Mouse (Mus musculus): ENCODE data around the gene Tmem74b.

The Tmem74b gene

GRCm38 (mm10) chr2:151701231-151702145 is at the start of gene Tmem74b:
Gene Tmem74b, plus strand, starts transcription at chr2:151702008.
- DNase-seq (ENCODE audit: low read depth, low spot score), result no peak

- no peak for DNase-seq (ENCODE audit: low read depth, low spot score)
These were observed 49.8 kb upstream of the Tmem74b start for GRCm38 (mm10) chr2:151652053-151652452.

GRCm38 (mm10) chr2:151668433-151668832 is 33.4 kb upstream of the Tmem74b start, which contains the start of gene Rad21l:
Gene Rad21l, minus strand, starts transcription at chr2:151668533.
- DNase-seq (ENCODE audit: low read depth, low spot score), result no peak

- no peak for DNase-seq (ENCODE audit: low read depth, low spot score)
These were observed 31.5 kb upstream of the Tmem74b start for GRCm38 (mm10) chr2:151670026-151670967.

GRCm38 (mm10) chr2:151670968-151671329 is 30.9 kb upstream of the Tmem74b start:
- no peak for DNase-seq (ENCODE audit: low read depth, low spot score)

GRCm38 (mm10) chr2:151676234-151676633 is 25.6 kb upstream of the Tmem74b start:
- no peak for DNase-seq (ENCODE audit: low read depth, low spot score)

GRCm38 (mm10) chr2:151682357-151682756 is 19.5 kb upstream of the Tmem74b start:
- peak; percentile 23 for DNase-seq (ENCODE audit: low read depth, low spot score)

- no peak for DNase-seq (ENCODE audit: low read depth, low spot score)
These were observed 18.8 kb upstream of the Tmem74b start for GRCm38 (mm10) chr2:151682976-151683375.

- peak; percentile 16 for DNase-seq (ENCODE audit: low read depth, low spot score)
These were observed 490 bp downstream of the Tmem74b start for GRCm38 (mm10) chr2:151702146-151702850.

- DNase-seq (ENCODE audit: low read depth, low spot score), result no peak
These were observed 1.0 kb downstream of the Tmem74b start for GRCm38 (mm10) chr2:151702851-151703190.

- peak; percentile 63 for DNase-seq (ENCODE audit: low read depth, low spot score)
These were observed 10.8 kb downstream of the Tmem74b start for GRCm38 (mm10) chr2:151712647-151713046.

- no peak for DNase-seq (ENCODE audit: low read depth, low spot score)
These were observed 13.7 kb downstream of the Tmem74b start for GRCm38 (mm10) chr2:151715526-151715925.

GRCm38 (mm10) chr2:151716318-151717055 is 14.7 kb downstream of the Tmem74b start:
- DNase-seq (ENCODE audit: low read depth, low spot score), result no peak

- no peak for DNase-seq (ENCODE audit: low read depth, low spot score)
These were observed 22.3 kb downstream of the Tmem74b start for GRCm38 (mm10) chr2:151724094-151724493.

- no peak for DNase-seq (ENCODE audit: low read depth, low spot score)
These were observed 31.5 kb downstream of the Tmem74b start for GRCm38 (mm10) chr2:151733151-151733865.

GRCm38 (mm10) chr2:151735422-151735821 is 33.6 kb downstream of the Tmem74b start:
- DNase-seq (ENCODE audit: low read depth, low spot score), result no peak

GRCm38 (mm10) chr2:151738460-151738859 is 36.7 kb downstream of the Tmem74b start:
- no peak for DNase-seq (ENCODE audit: low read depth, low spot score)

- DNase-seq (ENCODE audit: low read depth, low spot score), result no peak
These were observed 37.3 kb downstream of the Tmem74b start for GRCm38 (mm10) chr2:151739081-151739480.

GRCm38 (mm10) chr2:151739505-151739904 is 37.7 kb downstream of the Tmem74b start:
- DNase-seq (ENCODE audit: low read depth, low spot score), result no peak

Data from forelimb bud, embryonic 11.5 days (tissue).